Mouse (Mus musculus): Measurements from ENCODE around the gene Ubox5. TPM values are rescaled to one million over a fixed set of nuclear protein-coding genes. Genes with fewer than 3 reads are reported as not detected.
"Not testable (repeated sequence)": the region's sequence is repeated elsewhere in the genome, so short reads cannot be mapped to it uniquely, and the experiment has no call there.

The Ubox5 gene
- total RNA-seq, 2 experiments from 2014 or later, result 10.0 to 12.5 TPM

DNA sequence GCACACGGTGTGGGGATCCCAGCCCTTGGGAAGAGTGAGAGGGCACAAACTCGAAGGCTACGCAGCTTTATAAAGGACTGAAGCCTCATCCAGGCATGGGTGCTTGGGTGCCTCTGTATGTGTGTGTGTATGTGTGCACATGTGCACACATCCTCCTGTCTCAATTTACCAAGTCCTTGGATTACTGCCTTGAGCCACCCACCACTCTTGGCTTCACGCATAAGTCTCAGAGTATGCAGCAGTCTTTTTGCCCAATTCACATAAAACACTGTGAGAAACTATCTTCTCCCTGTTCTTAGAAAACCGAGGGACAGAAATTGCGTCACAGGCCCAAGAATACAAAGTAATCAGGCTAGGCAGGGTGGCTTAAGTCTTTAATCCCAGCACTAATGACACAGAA, 43.8 kb downstream of the Ubox5 start:
- TF ChIP-seq CTCF (IDR thresholded peaks at IDR 0.05), result no peak
- intact Hi-C loops (cut with DNase I), result no loop called here
- DNase-seq (ENCODE audit: extremely low spot score in 1 of 2, low spot score in 2 of 2), result no peak
- Histone ChIP-seq H3K27ac (no peak overlapping the region), H3K4me3 (no peak overlapping the region)

GRCm38 (mm10) chr2:130583902-130584560, 45.8 kb downstream of the Ubox5 start:
- H3K4me3 ChIP-seq, result no peak overlapping the region
- no peak for TF ChIP-seq CTCF (IDR thresholded peaks at IDR 0.05)
- intact Hi-C loops (cut with DNase I), result no loop called here
- H3K27ac ChIP-seq, result no peak overlapping the region
- no peak for DNase-seq (ENCODE audit: extremely low spot score in 1 of 2, low spot score in 2 of 2)

GRCm38 (mm10) chr2:130582552-130582951, 47.3 kb downstream of the Ubox5 start, which contains the start of gene Avp:
TSS of gene Avp (minus strand) at chr2:130582554.
- no peak within 1 kb of the TSS for H3K4me3 ChIP-seq
- no peak within 1 kb of the TSS for H3K27ac ChIP-seq
- no peak for TF ChIP-seq CTCF (IDR thresholded peaks at IDR 0.05)
- no peak for DNase-seq (ENCODE audit: extremely low spot score in 1 of 2, low spot score in 2 of 2)
- intact Hi-C loops (cut with DNase I), result no loop called here

- no peak overlapping the region for H3K27ac ChIP-seq
- peak overlapping the region; percentile 21; the same call in 1 of the 2 replicates for H3K4me3 ChIP-seq
- intact Hi-C loops (cut with DNase I), result no loop called here
- no peak for TF ChIP-seq CTCF (IDR thresholded peaks at IDR 0.05)
- DNase-seq (ENCODE audit: extremely low spot score in 1 of 2, low spot score in 2 of 2), result no peak
Measured at GRCm38 (mm10) chr2:130581201-130581600, 48.6 kb downstream of the Ubox5 start.

- intact Hi-C loops (cut with DNase I), result no loop called here
- Histone ChIP-seq H3K27ac (no peak overlapping the region), H3K4me3 (no peak overlapping the region)
- no peak for DNase-seq (ENCODE audit: extremely low spot score in 1 of 2, low spot score in 2 of 2)
- no peak for TF ChIP-seq CTCF (IDR thresholded peaks at IDR 0.05)
Measured at GRCm38 (mm10) chr2:130579791-130580190, 50.0 kb downstream of the Ubox5 start.

DNA sequence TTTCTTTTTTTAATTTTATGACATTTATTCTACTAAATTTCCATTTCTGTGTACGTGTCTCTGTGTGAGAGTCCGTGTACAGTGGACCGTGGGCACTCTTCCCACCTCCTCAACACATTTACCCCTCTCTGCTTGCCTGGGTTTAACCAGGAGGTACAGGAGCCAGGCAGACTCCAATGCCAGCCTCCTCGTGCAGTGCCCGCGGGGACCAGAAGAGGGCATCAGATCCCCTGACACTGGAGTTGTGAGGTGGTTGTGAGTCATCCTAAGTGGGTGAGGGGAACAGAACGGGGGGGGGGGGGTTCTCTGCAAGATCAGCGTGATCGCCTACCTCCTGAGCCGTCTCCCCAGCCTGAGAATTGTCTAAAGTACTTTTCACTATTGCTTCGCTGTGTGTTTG, 51.7 kb downstream of the Ubox5 start:
- TF ChIP-seq CTCF (IDR thresholded peaks at IDR 0.05), result peak; percentile 66
- peak; percentile 70 to 83 for DNase-seq (ENCODE audit: extremely low spot score in 1 of 2, low spot score in 2 of 2)
- Histone ChIP-seq H3K4me3 (no peak overlapping the region), H3K27ac (no peak overlapping the region)
- intact Hi-C loops (cut with DNase I), result no loop called here

GRCm38 (mm10) chr2:130577632-130578031, 52.2 kb downstream of the Ubox5 start:
- H3K27ac ChIP-seq, result no peak overlapping the region
- no peak for DNase-seq (ENCODE audit: extremely low spot score in 1 of 2, low spot score in 2 of 2)
- no peak overlapping the region for H3K4me3 ChIP-seq
- intact Hi-C loops (cut with DNase I), result no loop called here
- no peak for TF ChIP-seq CTCF (IDR thresholded peaks at IDR 0.05)

DNA sequence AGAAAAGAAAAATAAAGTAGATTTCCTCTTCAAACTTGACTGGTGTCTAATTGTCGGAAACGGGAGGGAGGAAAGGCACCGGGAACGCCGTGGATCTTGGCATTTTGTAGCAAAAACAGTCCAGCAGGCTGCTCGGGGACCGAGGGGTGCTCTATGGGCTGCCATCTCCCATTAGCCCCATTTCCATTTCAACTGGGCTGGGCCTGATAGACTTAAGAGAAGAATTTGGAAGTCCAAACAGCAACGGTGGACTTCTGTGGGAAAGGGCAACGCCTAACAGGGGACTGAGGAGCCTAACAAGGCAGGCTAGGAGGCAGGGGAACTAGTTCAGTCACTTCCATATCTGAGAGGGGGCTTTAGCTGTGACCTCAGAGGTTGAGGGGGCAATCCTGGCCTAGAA, 52.8 kb downstream of the Ubox5 start:
- TF ChIP-seq CTCF (IDR thresholded peaks at IDR 0.05), result no peak
- no peak overlapping the region for H3K27ac ChIP-seq
- H3K4me3 ChIP-seq, result no peak overlapping the region
- intact Hi-C loops (cut with DNase I), result no loop called here
- DNase-seq (ENCODE audit: extremely low spot score in 1 of 2, low spot score in 2 of 2), result no peak

DNA sequence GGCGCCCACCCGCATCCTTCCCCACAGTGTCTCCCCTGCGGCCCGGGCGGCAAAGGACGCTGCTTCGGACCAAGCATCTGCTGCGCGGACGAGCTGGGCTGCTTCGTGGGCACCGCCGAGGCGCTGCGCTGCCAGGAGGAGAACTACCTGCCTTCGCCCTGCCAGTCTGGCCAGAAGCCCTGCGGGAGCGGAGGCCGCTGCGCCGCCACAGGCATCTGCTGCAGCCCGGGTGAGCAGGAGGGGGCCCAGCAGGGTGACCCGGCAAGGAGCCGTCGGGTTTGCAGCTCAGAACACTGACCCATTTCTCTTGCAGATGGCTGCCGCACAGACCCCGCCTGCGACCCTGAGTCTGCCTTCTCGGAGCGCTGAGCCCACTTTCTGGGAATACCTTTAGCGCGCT, 53.3 kb downstream of the Ubox5 start:
- DNase-seq (ENCODE audit: extremely low spot score in 1 of 2, low spot score in 2 of 2); intact Hi-C loops (cut with DNase I); H3K4me3 ChIP-seq; H3K27ac ChIP-seq: not testable (repeated sequence)

GRCm38 (mm10) chr2:130575873-130576272, 54.0 kb downstream of the Ubox5 start, which contains the start of gene Oxt:
TSS of gene Oxt (plus strand) at chr2:130576173.
- H3K27ac ChIP-seq, result no peak within 1 kb of the TSS
- TF ChIP-seq CTCF (IDR thresholded peaks at IDR 0.05), result no peak
- DNase-seq (ENCODE audit: extremely low spot score in 1 of 2, low spot score in 2 of 2), result no peak
- intact Hi-C loops (cut with DNase I), result no loop called here
- H3K4me3 ChIP-seq, result no peak within 1 kb of the TSS

DNA sequence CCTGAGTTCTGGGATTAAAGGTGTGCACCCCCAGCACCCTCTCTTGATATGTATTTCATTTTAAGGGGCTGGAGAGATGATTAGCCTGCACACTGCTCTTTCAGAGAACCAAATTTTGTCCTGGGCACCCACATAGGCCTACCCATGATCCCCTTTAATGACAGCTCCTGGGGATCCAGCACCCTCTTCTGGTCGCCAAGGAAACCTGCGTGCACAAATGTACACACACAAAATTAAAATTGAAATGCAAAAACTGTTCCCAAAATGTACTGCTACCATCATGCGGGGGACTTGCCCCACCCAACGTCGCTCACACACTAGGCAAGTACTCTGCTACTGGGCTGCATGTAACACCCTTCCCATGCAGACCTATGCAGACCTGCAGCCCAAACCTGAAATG, 54.9 kb downstream of the Ubox5 start:
- no peak overlapping the region for H3K27ac ChIP-seq

GRCm38 (mm10) chr2:130569926-130570325, 59.9 kb downstream of the Ubox5 start:
- intact Hi-C loops (cut with DNase I), result no loop called here
- no peak for TF ChIP-seq CTCF (IDR thresholded peaks at IDR 0.05)

More for the DNA sequence above, 54.9 kb downstream of the Ubox5 start:
- intact Hi-C loops (cut with DNase I), result no loop called here
- no peak for DNase-seq (ENCODE audit: extremely low spot score in 1 of 2, low spot score in 2 of 2)
- no peak; the same call in 1 of the 2 replicates for TF ChIP-seq CTCF (IDR thresholded peaks at IDR 0.05)
- no peak overlapping the region for H3K4me3 ChIP-seq

GRCm38 (mm10) chr2:130568921-130569320, 60.9 kb downstream of the Ubox5 start:
- Histone ChIP-seq H3K4me3 (no peak overlapping the region), H3K27ac (no peak overlapping the region)
- DNase-seq (ENCODE audit: extremely low spot score in 1 of 2, low spot score in 2 of 2), result no peak
- intact Hi-C loops (cut with DNase I), result no loop called here
- TF ChIP-seq CTCF (IDR thresholded peaks at IDR 0.05), result no peak

More at GRCm38 (mm10) chr2:130569926-130570325, 59.9 kb downstream of the Ubox5 start:
- no peak overlapping the region for H3K27ac ChIP-seq
- no peak for DNase-seq (ENCODE audit: extremely low spot score in 1 of 2, low spot score in 2 of 2)
- H3K4me3 ChIP-seq, result no peak overlapping the region

Data from left cerebral cortex, adult 2 months (tissue).